Mouse (Mus musculus) megakaryocyte, embryonic 14.5 days (primary cell): ENCODE results near the gene Nat14. TPM values are rescaled to one million over a fixed set of nuclear protein-coding genes. Genes with fewer than 3 reads are reported as not detected.
A peak's percentile ranks its signal among the peaks of the same experiment; 100 is the strongest.

Experiments used
- H3K27me3 ChIP-seq: replicated peaks from 2 replicates; pipeline ENCODE3; 2012; ENCODE audit warnings: inconsistent platforms
- H3K36me3 ChIP-seq: replicated peaks from 2 replicates; pipeline ENCODE3; 2012; ENCODE audit warnings: low read length, inconsistent platforms, mixed read lengths
- H3K4me1 ChIP-seq: 2 replicates; pipeline ENCODE4 v1.6.1; 2012; ENCODE audit warnings: inconsistent platforms
- H3K4me3 ChIP-seq: replicated peaks from 2 replicates; pipeline ENCODE3; 2012; ENCODE audit warnings: moderate library complexity, mild to moderate bottlenecking, inconsistent platforms
- H3K9me3 ChIP-seq: 2 replicates; pipeline ENCODE4 v1.6.1; 2012; ENCODE audit warnings: inconsistent platforms
- FLI1 ChIP-seq: IDR thresholded peaks from 2 replicates; pipeline ENCODE4 v1.6.1; 2012; ENCODE audit warnings: low read length, inconsistent platforms, mixed read lengths
- GATA1 ChIP-seq: IDR thresholded peaks from 3 replicates; pipeline ENCODE4 v1.6.1; 2012; ENCODE audit warnings: mixed read lengths, low read length, inconsistent platforms, borderline replicate concordance
- polyA plus RNA-seq: library from polyadenylated mRNA; stranded (reverse); fragments of >175 nt; gene quantifications from 2 replicates; pipeline ENCODE4 v1.2.3, GENCODE M21; 2012; ENCODE audit warnings: low replicate concordance; ENCODE audit not compliant: insufficient read depth

Gene Nat14
- polyA plus RNA-seq, 1 experiment: 0.51 TPM

- H3K27me3 ChIP-seq: peaks cover 68% of the 10 kb centered on the region
- peaks cover 63% of the 10 kb centered on the region for H3K4me1 ChIP-seq
- H3K4me3 ChIP-seq: peak within 1 kb of the TSS; percentile 42
- H3K36me3 ChIP-seq: peaks cover 9% of the 10 kb centered on the region
- TF ChIP-seq GATA1 (no peak), FLI1 (no peak)
- H3K9me3 ChIP-seq: no peaks in the 10 kb centered on the region
These were observed 3.9 kb downstream of the Nat14 start, which contains the start of gene Ssc5d for GRCm38 (mm10) chr7:4925441-4926381. Ssc5d (plus strand) TSS chr7:4925785.

DNA sequence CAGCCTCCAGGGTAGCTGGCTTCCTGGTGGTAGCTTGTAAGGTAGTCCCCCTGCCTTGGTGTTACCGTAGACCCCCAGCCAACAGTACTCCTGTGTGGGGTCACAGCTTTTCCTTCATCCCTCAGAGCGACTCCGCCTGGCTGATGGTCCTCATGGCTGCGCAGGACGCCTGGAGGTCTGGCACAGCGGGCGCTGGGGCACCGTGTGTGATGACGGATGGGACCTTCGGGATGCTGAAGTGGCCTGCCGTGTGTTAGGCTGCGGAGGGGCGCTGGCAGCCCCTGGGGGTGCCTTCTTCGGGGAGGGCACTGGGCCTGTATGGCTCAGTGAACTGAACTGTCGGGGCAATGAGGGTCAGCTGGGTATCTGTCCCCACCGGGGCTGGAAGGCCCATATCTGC, 5.0 kb downstream of the Nat14 start:
- H3K36me3 ChIP-seq: no peaks in the 10 kb centered on the region
- H3K9me3 ChIP-seq: no peaks in the 10 kb centered on the region
- H3K4me1 ChIP-seq: peaks cover 52% of the 10 kb centered on the region
- TF ChIP-seq FLI1 (no peak), GATA1 (no peak)
- no peak overlapping the region for H3K4me3 ChIP-seq
- peaks cover 74% of the 10 kb centered on the region for H3K27me3 ChIP-seq

DNA sequence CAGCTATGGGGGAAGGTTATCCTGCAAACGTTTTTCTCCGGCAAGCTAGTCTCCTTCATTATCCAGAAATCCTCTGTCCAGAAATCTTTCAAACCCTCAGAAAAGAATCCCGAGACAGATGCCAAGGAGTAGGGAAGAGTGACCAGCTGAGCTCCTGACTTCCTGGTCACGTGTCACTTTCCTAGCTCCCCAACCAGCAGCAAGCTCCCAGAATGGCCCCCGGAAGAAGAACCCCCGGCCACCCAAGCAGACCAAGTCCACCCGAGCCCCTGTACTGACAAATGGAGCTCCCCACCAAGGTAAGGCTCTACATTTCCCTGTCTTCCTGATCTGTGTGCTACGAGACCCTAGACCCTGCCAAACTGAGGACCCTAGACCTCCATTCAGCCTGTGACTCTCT, 5.9 kb downstream of the Nat14 start:
- TF ChIP-seq GATA1 (no peak), FLI1 (no peak)
- peaks cover 73% of the 10 kb centered on the region for H3K27me3 ChIP-seq
- H3K4me3 ChIP-seq: no peak overlapping the region
- H3K9me3 ChIP-seq: no peaks in the 10 kb centered on the region
- H3K4me1 ChIP-seq: peaks cover 45% of the 10 kb centered on the region
- H3K36me3 ChIP-seq: no peaks in the 10 kb centered on the region

DNA sequence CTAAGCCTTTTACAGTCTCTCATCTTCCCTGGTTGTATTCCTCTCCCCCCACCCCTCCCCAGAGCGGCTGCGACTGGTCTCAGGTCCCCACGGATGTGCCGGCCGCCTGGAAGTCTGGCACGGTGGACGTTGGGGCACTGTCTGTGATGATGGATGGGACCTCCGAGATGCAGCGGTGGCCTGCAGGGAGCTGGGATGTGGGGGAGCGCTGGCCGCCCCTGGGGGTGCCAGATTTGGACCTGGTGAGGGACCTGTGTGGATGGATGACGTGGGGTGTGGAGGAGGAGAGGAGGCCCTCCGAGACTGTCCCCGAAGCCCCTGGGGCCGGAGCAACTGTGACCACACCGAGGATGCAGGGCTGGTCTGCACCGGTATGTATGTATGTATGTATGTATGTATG, 6.5 kb downstream of the Nat14 start:
- H3K36me3 ChIP-seq: no peaks in the 10 kb centered on the region
- no peak for TF ChIP-seq GATA1
- H3K4me1 ChIP-seq: peaks cover 39% of the 10 kb centered on the region
- no peak overlapping the region for H3K4me3 ChIP-seq
- peaks cover 70% of the 10 kb centered on the region for H3K27me3 ChIP-seq
- no peaks in the 10 kb centered on the region for H3K9me3 ChIP-seq

DNA sequence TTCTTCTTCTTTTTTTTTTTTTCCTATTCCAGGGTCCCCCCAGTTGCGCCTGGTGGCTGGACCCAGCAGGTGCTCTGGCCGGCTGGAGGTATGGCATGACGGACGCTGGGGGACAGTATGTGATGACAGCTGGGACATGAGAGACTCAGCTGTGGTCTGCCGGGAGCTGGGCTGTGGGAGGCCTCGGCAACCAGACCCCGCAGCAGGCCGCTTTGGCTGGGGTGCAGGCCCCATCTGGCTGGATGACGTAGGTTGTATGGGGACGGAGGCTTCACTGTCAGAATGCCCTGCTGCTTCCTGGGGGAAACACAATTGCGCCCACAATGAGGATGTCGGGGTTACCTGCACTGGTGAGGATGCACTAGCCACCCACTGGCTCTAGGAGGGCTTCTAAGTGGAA, 11.3 kb downstream of the Nat14 start:
- Histone ChIP-seq H3K4me1 (peaks cover 17% of the 10 kb centered on the region; the same call in 1 of the 2 replicates), H3K9me3 (peaks cover 8% of the 10 kb centered on the region), H3K4me3 (no peak overlapping the region), H3K36me3 (no peaks in the 10 kb centered on the region), H3K27me3 (peaks cover 37% of the 10 kb centered on the region)
- TF ChIP-seq GATA1: no peak
- TF ChIP-seq FLI1: no peak

DNA sequence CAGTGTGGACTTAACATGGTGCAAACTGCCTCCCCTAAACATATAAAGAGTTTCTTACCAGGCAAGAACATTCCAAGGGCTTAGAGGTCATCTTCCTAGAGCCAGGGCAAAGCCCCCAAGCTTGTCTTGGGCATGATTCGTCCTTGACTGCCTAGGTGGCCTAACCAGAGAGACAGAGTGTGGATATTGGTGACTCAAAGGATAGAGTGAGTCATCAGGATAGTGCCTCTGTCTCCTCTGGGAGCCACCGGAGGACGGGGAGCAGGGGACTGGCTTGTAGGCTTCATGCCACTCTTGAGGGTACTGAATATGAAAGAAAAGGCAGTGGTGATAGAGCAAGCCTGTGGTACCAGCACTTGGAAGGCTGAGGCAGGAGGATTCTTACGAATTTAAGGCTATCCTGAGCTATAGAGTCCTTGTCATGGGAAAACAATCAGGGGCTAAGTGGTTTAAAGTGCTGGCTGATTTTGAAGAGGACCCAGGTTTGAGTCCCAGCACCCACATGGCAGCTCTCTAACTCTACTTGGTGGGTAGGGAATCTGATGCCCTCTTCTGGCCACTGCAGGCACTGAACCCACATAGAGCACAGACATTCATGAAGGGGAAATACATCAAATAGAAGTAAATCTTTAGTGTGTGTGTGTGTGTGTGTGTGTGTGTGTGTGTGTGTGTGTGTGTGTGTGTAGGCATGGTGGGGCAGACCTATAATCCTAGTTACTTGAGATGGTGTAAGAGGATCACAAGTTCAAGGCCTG, 12.5 kb downstream of the Nat14 start:
- Histone ChIP-seq H3K27me3 (peaks cover 28% of the 10 kb centered on the region), H3K9me3 (peaks cover 8% of the 10 kb centered on the region), H3K4me3 (no peak overlapping the region), H3K36me3 (no peaks in the 10 kb centered on the region), H3K4me1 (peaks cover 20% of the 10 kb centered on the region)
- TF ChIP-seq GATA1 (no peak), FLI1 (no peak)

- peaks cover 24% of the 10 kb centered on the region for H3K27me3 ChIP-seq
- H3K9me3 ChIP-seq: peaks cover 8% of the 10 kb centered on the region
- peaks cover 20% of the 10 kb centered on the region for H3K4me1 ChIP-seq
- TF ChIP-seq GATA1: no peak
- no peak overlapping the region for H3K4me3 ChIP-seq
- no peaks in the 10 kb centered on the region for H3K36me3 ChIP-seq
These were observed 15.0 kb downstream of the Nat14 start for GRCm38 (mm10) chr7:4936832-4937231.

DNA sequence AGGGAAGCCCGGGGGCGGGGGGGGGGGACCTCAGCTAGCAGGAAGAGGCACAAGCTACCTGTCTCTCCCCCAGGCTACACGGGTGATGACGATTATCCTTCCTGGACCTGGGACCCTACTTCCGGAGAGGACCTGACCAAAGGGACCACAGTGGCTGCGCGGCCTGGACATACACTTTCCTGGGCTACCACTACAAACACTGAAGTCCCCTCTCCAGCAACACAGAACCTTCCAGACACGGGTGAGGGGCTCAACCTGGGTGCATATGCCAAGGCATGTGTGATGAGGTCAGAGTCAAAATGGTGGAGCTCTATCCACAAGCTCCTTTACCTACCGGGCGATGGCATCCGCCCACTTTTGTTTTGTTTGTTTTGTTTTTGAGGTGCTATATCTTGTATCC, 15.6 kb downstream of the Nat14 start:
- peaks cover 20% of the 10 kb centered on the region for H3K4me1 ChIP-seq
- no peaks in the 10 kb centered on the region for H3K36me3 ChIP-seq
- peaks cover 24% of the 10 kb centered on the region for H3K27me3 ChIP-seq
- peaks cover 8% of the 10 kb centered on the region for H3K9me3 ChIP-seq
- H3K4me3 ChIP-seq: no peak overlapping the region
- TF ChIP-seq FLI1 (no peak), GATA1 (no peak)

DNA sequence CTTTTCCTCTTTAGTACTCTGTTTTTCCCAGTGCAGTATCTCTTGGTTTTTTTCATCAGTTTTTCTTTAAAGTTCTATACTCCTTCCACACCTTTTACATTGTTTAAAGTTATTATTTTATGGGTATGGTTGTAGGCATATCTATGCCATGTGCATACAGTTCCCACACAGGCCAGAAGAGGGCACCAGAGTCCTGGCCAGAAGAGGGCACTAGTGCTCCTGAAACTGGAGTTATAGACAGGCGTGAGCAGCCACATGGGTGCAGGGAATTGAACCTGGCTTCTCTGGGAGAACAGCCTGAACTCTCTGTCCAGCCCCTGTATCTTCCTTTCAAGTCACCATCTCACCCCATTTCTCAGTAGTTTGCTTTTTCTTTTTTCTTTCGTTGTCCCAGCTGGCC, 16.6 kb downstream of the Nat14 start:
- H3K4me1 ChIP-seq: peaks cover 28% of the 10 kb centered on the region
- peaks cover 8% of the 10 kb centered on the region for H3K9me3 ChIP-seq
- TF ChIP-seq GATA1 (no peak), FLI1 (no peak)
- H3K36me3 ChIP-seq: no peaks in the 10 kb centered on the region
- H3K4me3 ChIP-seq: no peak overlapping the region
- peaks cover 23% of the 10 kb centered on the region for H3K27me3 ChIP-seq

- H3K27me3 ChIP-seq: peaks cover 31% of the 10 kb centered on the region
- H3K36me3 ChIP-seq: no peaks in the 10 kb centered on the region
- peak overlapping the region; percentile 51 for H3K4me3 ChIP-seq
- no peaks in the 10 kb centered on the region for H3K9me3 ChIP-seq
- peaks cover 35% of the 10 kb centered on the region for H3K4me1 ChIP-seq
- TF ChIP-seq GATA1: no peak
- TF ChIP-seq FLI1: no peak
These were observed 18.2 kb downstream of the Nat14 start for GRCm38 (mm10) chr7:4940068-4940479.
